Mouse (Mus musculus) midbrain, postnatal 0 days (tissue): ENCODE results near the gene Lrrc42. TPM values are rescaled to one million over a fixed set of nuclear protein-coding genes. Genes with fewer than 3 reads are reported as not detected.

Experiments used
- ATAC-seq: fragments of 200-750 bp; cut with Nextera tagmentation; 2 replicates; pipeline ENCODE4 v1.8.0; 2017; ENCODE audit warnings: moderate number of reproducible peaks, mild to moderate bottlenecking, moderate TSS enrichment, moderate library complexity; ENCODE audit not compliant: low FRiP score
- DNase-seq: peaks from one replicate; pipeline ENCODE4 v3.0.0-alpha.2; 2015; ENCODE audit warnings: low spot score
- H3K27ac ChIP-seq: fragments of 300-500 bp; sonication (generic); 2 replicates; pipeline ENCODE4 v1.5.1; 2014; ENCODE audit warnings: low read depth, mild to moderate bottlenecking, low read length, mixed read lengths
- H3K27me3 ChIP-seq: fragments of 300-500 bp; sonication (generic); 2 replicates; pipeline ENCODE4 v1.6.1; 2014; ENCODE audit warnings: low read length, control low read depth, mixed read lengths; ENCODE audit not compliant: insufficient read depth
- H3K36me3 ChIP-seq: fragments of 300-500 bp; sonication (generic); 2 replicates; pipeline ENCODE4 v1.6.1; 2014; ENCODE audit warnings: low read length, control low read depth, mixed read lengths; ENCODE audit not compliant: insufficient read depth
- H3K4me1 ChIP-seq: fragments of 300-500 bp; sonication (generic); 2 replicates; pipeline ENCODE4 v1.6.1; 2014; ENCODE audit warnings: mild to moderate bottlenecking, control low read depth, antibody characterized with exemption, low read length, mixed read lengths; ENCODE audit not compliant: insufficient read depth
- H3K4me2 ChIP-seq: fragments of 300-500 bp; sonication (generic); 2 replicates; pipeline ENCODE4 v1.6.1; 2014; ENCODE audit warnings: low read depth, mild to moderate bottlenecking, low read length, mixed read lengths; ENCODE audit not compliant: poor library complexity, severe bottlenecking
- H3K4me3 ChIP-seq: fragments of 300-500 bp; sonication (generic); 2 replicates; pipeline ENCODE4 v1.5.1; 2014; ENCODE audit warnings: low read depth, mild to moderate bottlenecking, low read length, moderate library complexity
- H3K9ac ChIP-seq: fragments of 300-500 bp; sonication (generic); replicated peaks from 2 replicates; pipeline ENCODE4 v1.6.1; 2014; ENCODE audit warnings: mild to moderate bottlenecking, low read length, moderate library complexity, mixed read lengths; ENCODE audit not compliant: poor library complexity, severe bottlenecking
- H3K9me3 ChIP-seq: fragments of 300-500 bp; sonication (generic); 2 replicates; pipeline ENCODE4 v1.6.1; 2016; ENCODE audit warnings: low read length, control low read depth
- CTCF ChIP-seq: IDR thresholded peaks from 2 replicates; pipeline ENCODE4 v1.5.1; 2016; ENCODE audit warnings: antibody characterized with exemption, mild to moderate bottlenecking
- WGBS: fragments of 180-500 bp; shearing (Covaris S2); extraction: QIAGEN DNeasy Blood & Tissue Kit; methylation state at CpG from one replicate; pipeline ENCODE4 v1.1.7; 2014; 5-methylcytosine and 5-hydroxymethylcytosine counted together
- polyA plus RNA-seq: library from polyadenylated mRNA; unstranded; fragments of >200 nt; fragmentation: Nextera tagmentation; extraction: Ambion mirVana; gene quantifications from 2 replicates; pipeline ENCODE4 v1.2.1, GENCODE M21; 2015
- total RNA-seq: library from RNA; depleted of rRNA; stranded (reverse); fragments of >200 nt; gene quantifications from 2 replicates; pipeline ENCODE4 v1.2.3, GENCODE M21; 2014; rRNA removed

Lrrc42 gene
- 15.0 and 16.3 TPM in 2 replicates for total RNA-seq
- 35.5 and 36.3 TPM in 2 replicates for polyA plus RNA-seq

DNA sequence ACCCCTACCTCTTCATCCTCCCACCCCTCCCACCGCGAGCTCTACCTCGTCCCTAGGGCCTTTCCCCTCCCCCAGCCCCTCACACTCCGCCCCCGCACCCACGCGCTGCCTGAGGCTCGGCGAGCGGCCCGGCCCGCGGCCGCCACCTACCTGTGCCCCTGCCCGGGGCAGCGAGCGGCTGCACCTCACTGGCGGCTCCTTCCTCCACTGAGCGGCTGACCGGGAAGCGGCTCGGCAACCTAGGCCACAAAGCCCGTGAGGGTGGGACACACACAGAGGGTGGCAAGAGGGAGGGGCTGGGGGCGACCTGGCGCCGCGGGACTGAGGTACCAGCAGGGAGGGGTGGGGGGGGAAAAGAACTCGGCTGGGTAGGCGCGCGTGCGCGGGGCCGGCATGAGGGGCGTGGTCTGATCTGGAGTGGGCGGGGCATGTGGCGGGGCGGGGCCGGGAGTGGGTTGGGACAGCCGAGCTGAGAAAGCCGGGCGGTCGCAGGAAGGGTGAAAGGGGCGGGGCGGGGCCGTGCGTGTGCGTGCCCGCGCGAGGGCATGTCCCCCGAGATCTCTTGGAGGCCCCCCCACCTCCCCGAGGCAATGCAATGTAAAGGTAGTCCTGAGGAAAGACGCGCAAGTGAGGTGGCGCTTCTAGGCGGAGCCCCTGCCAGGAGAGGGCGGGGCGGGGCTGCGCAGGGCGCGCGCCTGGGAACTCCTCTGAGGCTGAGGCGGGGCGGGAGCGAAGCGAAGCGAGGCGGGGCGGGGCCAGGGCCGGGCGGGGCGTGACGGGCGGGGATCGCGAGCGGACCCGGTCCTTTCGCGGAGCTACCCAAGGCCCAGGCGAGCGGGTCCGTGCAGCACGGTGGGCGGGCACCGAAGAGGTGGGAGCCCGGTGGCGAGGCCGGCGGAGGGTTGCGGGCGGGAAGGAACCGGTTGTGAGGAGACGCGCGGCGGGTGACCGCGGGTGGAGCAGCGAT is at the start of gene Lrrc42, which contains the start of gene Hspb11:
Gene Lrrc42, minus strand, starts transcription at position 408 of the 967 bp plus-strand sequence.
Gene Hspb11, plus strand, starts transcription at position 469 of the 967 bp plus-strand sequence.
- peak within 1 kb of the TSS; percentile 89 for H3K4me3 ChIP-seq
- no peaks in the 10 kb centered on the region for H3K36me3 ChIP-seq
- H3K9me3 ChIP-seq = no peaks in the 10 kb centered on the region
- peak within 1 kb of the TSS; percentile 85 for H3K27ac ChIP-seq
- H3K9ac ChIP-seq = peak within 1 kb of the TSS; percentile 84
- ATAC-seq (peak; percentile 94), DNase-seq (peak; percentile 95)
- TF ChIP-seq CTCF = peak; percentile 58
- peaks cover 5% of the 10 kb centered on the region; the same call in 1 of the 2 replicates for H3K4me1 ChIP-seq
- H3K4me2 ChIP-seq = peak within 1 kb of the TSS; percentile 62
- WGBS = under 1% methylated on average over 95 of the region's 101 CpGs
- no peaks in the 10 kb centered on the region for H3K27me3 ChIP-seq

DNA sequence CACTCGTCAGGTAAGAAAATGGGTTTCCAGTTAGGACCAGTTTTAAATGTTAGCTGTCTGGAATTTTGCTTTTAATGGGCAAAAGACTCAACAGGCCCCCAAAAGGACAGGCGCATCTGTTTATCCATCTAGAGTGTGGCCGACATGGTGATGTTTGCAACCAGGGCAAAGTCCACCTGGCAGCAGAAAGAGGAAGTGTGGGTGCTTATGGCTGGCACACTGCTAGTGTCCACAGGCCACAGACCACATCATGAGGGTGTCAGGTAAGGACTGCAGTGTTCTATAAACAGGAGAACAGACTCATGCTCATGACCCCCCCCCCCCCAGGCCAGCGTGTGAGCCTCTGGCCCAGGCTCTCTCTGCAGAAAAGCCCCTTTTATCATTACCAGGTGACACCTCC is 49.5 kb upstream of the Lrrc42 start:
- no peak overlapping the region for H3K4me2 ChIP-seq
- TF ChIP-seq CTCF = no peak
- no peaks in the 10 kb centered on the region for H3K4me1 ChIP-seq
- no peak overlapping the region for H3K4me3 ChIP-seq
- H3K36me3 ChIP-seq = no peaks in the 10 kb centered on the region
- 90% methylated on average over 4 of the region's 4 CpGs for WGBS
- no peak for ATAC-seq
- H3K27me3 ChIP-seq = no peaks in the 10 kb centered on the region; the same call in 1 of the 2 replicates
- DNase-seq = no peak
- no peak overlapping the region for H3K27ac ChIP-seq
- no peak overlapping the region for H3K9ac ChIP-seq
- H3K9me3 ChIP-seq = no peaks in the 10 kb centered on the region

- no peaks in the 10 kb centered on the region for H3K9me3 ChIP-seq
- H3K4me1 ChIP-seq = no peaks in the 10 kb centered on the region
- no peak for TF ChIP-seq CTCF
- no peaks in the 10 kb centered on the region; the same call in 1 of the 2 replicates for H3K27me3 ChIP-seq
- no peak overlapping the region for H3K27ac ChIP-seq
- no peak for ATAC-seq
- H3K36me3 ChIP-seq = no peaks in the 10 kb centered on the region
- H3K4me3 ChIP-seq = no peak overlapping the region
- no peak overlapping the region for H3K4me2 ChIP-seq
- 84% methylated on average over 9 of the region's 9 CpGs for WGBS
- no peak overlapping the region for H3K9ac ChIP-seq
- DNase-seq = no peak
Measured at GRCm38 (mm10) chr4:107302221-107302620, 48.9 kb upstream of the Lrrc42 start.

DNA sequence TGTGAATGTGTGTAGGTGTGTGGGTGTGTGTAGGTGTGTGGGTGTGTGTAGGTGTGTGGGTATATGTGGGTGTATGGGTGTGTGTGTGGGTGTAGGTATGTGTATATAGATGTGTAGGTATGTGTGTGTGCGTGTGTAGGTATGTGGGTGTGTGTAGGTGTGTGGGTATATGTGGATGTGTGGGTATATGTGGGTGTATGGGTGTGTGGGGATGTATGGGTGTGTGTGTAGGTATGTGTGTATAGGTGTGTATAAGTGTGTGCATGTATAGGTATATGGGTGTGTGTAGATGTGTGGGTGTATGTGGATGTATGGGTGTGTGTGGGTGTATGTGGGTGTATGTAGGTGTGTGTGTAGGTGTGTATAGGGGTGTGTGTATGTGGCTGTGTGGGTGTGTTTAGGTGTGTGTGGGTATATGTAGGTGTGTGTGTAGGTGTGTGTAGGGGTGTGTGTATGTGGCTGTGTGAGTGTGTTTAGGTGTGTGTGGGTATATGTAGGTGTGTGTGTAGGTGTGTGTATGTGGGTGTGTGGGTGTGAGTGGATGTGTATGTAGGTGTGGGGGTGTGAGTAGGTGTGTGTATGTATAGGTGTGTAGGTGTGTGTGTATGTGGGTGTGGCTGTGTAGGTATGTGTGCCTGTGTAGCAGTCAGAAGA is 47.7 kb upstream of the Lrrc42 start:
- Histone ChIP-seq H3K4me1 (no peaks in the 10 kb centered on the region), H3K36me3 (no peaks in the 10 kb centered on the region), H3K27me3 (no peaks in the 10 kb centered on the region), H3K27ac (no peak overlapping the region), H3K9me3 (no peaks in the 10 kb centered on the region), H3K9ac (no peak overlapping the region), H3K4me3 (no peak overlapping the region), H3K4me2 (no peak overlapping the region)
- WGBS = 96% methylated on average over 1 of the region's 1 CpGs
- no peak for DNase-seq
- no peak for ATAC-seq
- no peak for TF ChIP-seq CTCF

DNA sequence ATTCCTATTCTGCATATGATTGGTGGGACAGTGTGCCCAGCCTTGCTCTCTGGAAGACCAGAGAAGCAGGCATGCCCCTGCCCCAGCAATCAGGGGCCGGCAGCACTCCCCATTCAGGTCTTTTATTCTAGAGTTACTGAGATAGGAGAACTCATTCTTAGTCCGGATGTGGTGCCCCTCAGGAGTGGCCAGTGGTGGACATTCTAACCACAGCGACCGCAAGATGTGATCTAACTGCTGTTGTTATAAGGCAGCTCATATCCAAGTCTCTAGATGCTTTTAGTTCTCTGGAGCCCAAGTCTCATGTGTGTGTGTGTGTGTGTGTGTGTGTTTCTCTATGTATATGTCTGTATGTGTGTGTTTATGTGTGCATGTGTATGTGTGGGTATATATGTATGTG is 47.0 kb upstream of the Lrrc42 start:
- Histone ChIP-seq H3K4me3 (no peak overlapping the region), H3K9ac (no peak overlapping the region), H3K27me3 (no peaks in the 10 kb centered on the region), H3K27ac (no peak overlapping the region), H3K36me3 (no peaks in the 10 kb centered on the region), H3K4me1 (no peaks in the 10 kb centered on the region), H3K9me3 (no peaks in the 10 kb centered on the region), H3K4me2 (no peak overlapping the region)
- no peak for ATAC-seq
- no peak for TF ChIP-seq CTCF
- WGBS = 80% methylated on average over 4 of the region's 4 CpGs
- DNase-seq = no peak
